Mouse (Mus musculus) lung, postnatal 25 days (tissue): ENCODE data around the gene Kif26a.

ENCODE experiments used
- DNase-seq: peaks from one replicate; pipeline ENCODE4 v3.0.0; 2022; ENCODE audit warnings: low spot score

Gene Kif26a

DNA sequence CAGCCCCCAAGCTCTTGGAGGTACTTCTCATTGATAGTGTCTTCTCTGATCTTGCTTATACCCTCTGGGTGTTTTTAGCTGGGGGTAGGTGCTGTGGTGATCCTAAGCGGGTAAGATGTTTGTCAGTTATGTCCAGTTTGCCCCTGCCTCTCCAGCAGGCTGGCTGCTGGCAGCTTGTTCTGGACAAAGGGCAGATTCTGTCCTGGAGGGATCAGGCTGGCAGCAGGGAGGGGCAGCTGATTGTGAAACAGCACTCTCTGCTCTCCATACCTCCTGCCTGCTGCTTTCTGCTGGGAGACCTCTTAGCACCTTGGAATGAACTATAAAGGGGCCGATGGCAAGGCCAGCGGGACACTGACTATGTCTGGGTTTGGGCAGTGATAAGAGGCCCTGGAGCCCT is 71.7 kb downstream of the Kif26a start:
- no peak for DNase-seq

DNA sequence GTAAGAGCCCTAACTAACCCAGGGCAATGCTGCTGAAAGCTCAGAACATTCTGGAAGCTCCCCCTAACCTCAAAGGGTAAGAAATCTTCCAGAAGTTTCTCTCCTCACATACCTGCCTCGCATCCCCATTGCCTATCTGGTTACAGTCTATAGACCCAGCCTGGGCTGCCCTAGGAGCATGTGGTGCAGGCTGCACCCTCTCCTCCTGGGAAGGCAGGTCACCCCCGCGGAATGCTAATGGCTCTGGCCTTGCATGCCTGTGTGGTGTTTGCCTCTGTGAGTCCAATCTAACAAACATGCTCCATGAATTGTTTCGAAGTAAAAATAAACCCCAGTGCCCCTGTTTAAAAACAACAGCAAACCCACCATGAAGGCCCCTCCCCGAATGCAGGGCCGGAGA is 75.3 kb downstream of the Kif26a start:
- DNase-seq: no peak

DNA sequence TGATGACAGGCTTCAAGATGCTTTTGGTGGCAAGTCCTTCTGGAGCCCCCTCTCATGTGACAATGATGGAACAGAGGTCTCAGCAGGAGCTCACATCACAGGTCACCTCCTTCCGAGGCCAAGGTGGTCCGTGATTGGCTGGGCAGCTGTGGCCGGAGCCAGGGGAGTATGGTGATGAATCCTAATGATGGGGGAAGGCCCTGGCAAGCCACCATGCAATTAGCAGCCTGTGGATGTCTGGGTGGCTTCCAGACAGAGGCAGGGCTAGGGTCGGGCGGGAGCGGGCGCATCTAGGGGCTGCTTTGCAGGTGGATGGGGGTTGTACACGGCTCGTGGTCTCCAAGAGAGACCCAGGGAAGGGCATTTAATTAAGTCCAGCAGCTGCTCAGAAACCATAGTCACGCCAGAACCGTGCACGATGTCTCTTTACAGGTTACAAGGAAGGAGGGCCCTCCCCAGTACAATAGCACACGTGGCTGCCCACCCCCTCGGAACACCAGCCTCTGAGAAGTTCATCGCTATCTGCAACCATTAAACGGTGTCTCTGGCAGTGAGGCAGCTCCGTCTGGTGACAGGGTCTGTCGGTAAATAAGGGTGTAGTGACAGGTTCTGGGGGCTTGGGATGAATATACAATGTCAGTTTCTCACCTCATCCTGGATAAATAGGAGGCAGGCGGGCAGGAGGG is 75.9 kb downstream of the Kif26a start:
- no peak for DNase-seq

DNA sequence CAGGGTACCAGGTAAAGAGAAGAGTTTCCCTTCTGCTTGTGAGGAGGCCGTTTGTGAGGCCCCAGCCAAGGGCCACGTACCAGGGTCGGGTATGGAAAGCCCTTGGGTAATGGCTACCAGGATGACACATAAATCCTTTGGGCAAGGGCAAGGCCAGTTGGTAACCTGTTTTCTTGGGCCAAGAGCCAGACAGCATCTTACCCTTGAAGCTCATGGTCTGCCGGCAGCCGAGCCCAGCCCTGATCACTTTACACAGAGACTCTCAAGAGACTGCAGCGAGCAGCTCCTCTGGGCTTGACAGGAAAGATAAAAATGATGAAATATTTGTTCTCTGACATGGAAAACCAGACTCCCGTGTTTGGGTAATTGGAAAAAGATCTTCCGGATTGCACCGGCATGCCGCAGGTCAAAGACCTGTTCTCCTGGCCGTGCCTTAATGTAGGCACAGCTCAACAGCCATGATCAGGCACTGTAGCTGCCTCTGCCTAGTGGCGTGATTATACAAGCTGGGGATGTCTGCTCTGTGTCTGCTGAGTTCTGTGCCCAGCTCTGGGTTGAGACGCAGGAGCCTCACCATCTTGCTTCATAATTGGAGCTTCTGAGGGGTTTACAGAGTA is 77.8 kb downstream of the Kif26a start:
- no peak for DNase-seq

DNA sequence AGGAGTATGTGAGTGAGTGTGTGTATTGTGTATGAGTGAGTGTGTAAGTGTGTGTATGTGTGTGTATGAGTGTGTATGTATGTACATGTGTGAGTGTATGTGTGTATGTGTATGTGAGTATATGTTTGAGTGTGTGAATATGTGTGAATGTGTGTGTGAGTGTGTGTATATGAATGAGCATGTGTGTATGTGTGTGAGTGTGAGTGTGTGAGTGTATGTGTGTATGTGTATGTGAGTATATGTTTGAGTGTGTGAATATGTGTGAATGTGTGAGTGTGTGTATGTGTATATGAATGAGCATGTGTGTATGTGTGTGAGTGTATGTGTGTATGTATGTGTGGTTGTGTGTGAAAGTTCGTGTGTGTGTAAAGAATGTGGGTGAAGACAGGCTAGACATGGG is 80.2 kb downstream of the Kif26a start:
- no peak for DNase-seq

DNA sequence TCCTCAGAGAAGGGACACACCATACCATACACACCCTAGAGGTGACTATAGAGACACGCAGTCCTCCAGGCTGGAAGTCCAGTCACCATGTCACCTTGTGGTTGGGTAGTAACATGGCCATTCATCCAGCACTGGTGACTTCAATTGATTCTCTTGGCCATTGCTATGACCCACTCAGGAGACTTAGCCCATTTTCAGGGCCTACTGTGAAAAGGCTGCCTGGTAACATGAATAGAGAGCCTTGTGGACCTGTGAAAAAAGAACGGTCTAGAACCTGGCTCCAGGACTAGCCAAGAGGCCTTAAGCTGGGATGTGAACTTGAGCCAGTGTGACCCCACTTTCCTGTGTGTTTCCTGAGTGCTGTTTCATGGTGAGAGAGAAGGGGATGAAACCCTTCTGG is 80.6 kb downstream of the Kif26a start:
- no peak for DNase-seq

DNA sequence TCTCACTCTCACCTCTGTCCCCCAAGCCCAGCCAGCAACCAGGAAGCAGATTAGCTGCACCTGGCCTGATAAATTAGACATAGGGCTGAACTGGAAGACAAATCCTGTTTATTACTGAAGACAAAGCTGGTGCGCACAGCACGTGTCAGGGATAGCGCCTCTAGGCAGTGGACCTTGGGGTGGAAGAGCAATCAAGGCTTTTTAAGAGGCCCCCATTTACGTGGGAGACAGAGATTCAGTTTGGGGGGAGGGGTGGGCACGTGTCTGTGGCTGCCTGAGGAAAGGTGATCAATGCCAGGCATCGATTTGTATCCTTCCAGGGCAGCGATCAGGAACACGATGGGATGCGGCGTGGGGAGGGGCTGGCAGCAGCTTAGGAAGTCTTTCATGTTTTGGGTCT is 83.1 kb downstream of the Kif26a start:
- no peak for DNase-seq

DNA sequence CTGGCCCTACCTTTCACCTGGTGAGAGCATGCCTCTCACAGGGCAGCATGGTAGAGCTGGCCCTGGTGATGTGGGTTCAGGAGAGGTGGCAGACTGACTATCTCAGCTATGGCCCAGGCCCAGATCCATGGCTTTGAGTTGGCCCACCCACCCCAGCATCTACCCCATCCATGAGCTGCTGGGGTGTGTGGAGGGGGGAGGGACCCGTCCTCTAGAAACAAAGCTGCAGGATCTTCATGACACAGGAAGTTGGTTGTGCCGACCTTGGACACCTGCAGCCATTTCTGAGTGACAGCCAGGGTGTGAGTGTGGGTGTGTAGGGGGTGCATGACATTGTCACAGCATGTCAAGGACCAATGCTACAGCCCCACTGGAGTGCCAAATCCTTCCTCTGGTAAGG is 84.2 kb downstream of the Kif26a start:
- no peak for DNase-seq
